ENCODE assay signal across 7 mouse cellular contexts in the genomic region with DNA sequence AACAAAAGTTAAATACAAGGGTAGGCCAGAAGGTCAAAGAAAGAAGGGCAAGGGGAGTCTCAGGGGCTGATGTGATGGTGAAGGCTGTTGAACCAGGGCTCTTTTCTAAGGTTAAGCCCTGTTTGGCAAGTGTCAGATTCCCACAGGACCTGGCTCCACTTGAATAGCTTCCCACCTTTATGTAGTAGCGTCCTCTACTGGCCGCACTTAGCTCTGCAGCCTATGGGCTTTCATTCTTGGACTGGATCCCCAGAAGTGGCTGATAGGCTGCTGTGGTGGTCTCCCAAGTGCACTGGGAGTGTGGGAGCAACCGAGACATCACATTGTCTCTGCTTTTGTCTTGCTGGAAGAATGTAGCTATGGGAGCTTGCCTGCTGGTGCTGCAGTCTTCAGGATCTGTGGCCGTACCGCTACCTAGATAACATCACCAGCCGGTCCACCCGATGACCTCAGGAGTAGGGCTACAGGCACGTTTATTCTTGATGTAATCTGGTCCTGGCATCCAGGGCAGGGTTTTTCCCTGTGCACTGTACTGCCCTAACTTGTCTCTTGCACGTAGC. TPM values are rescaled to one million over a fixed set of nuclear protein-coding genes. Genes with fewer than 3 reads are reported as not detected.
A peak's percentile ranks its signal among the peaks of the same experiment; 100 is the strongest.
DNase-seq lines count a peak whose midpoint lies in the region; ATAC-seq and TF ChIP-seq lines count a peak whose summit lies in the region.

No protein-coding gene starts in this region.

- H3K27me3 ChIP-seq in kidney, postnatal 0 days (ENCODE audit: insufficient read depth, low read length) = no peaks in the 10 kb centered on the region
- no peaks in the 10 kb centered on the region for H3K27me3 ChIP-seq in kidney, embryonic 14.5 days (ENCODE audit: control insufficient read depth, insufficient read depth, low read length)
- no peaks in the 10 kb centered on the region for H3K27me3 ChIP-seq in CH12.LX (replicated peaks)

- no peaks in the 10 kb centered on the region for H3K79me2 ChIP-seq in CH12.LX (replicated peaks; ENCODE audit: control insufficient read depth, extremely low read depth, insufficient read depth, poor library complexity, severe bottlenecking)

- in situ Hi-C loops in CH12.LX (cut with MboI; ENCODE audit: low pct_ligation_motif_present, low pct_unique_long_range_greater_than_20kb, low sequenced_read_pairs) = no loop called here

- no peak for ATAC-seq in kidney, postnatal 0 days (replicated peaks; ENCODE audit: low FRiP score, low read depth)
- no peak for ATAC-seq in kidney, embryonic 14.5 days (ENCODE audit: low FRiP score, low TSS enrichment)

- TF ChIP-seq RAD21 in CH12.LX (IDR thresholded peaks at IDR 0.05; ENCODE audit: low read depth, low read length) = peak; percentile 44

- peaks cover 43% of the 10 kb centered on the region for H3K36me3 ChIP-seq in kidney, postnatal 0 days (ENCODE audit: insufficient read depth, low read length)
- H3K36me3 ChIP-seq in kidney, embryonic 14.5 days (ENCODE audit: control insufficient read depth, insufficient read depth, low read length) = peaks cover 47% of the 10 kb centered on the region
- H3K36me3 ChIP-seq in CH12.LX (replicated peaks in 1 of 2; ENCODE audit: control insufficient read depth in 1 of 2, insufficient read depth in 1 of 2, low read length in 1 of 2) = peaks cover 36 to 61% of the 10 kb centered on the region in 2 experiments

- H3K4me2 ChIP-seq in kidney, postnatal 0 days (ENCODE audit: low read length) = no peak overlapping the region
- no peak overlapping the region for H3K4me2 ChIP-seq in kidney, embryonic 14.5 days (replicated peaks; ENCODE audit: low read depth, low read length)
- H3K4me2 ChIP-seq in CH12.LX (ENCODE audit: insufficient read depth, low read depth, poor library complexity, severe bottlenecking) = no peak overlapping the region

- no peaks in the 10 kb centered on the region for H3K9me3 ChIP-seq in kidney, postnatal 0 days (replicated peaks; ENCODE audit: low read length)
- no peaks in the 10 kb centered on the region for H3K9me3 ChIP-seq in kidney, embryonic 14.5 days (ENCODE audit: control insufficient read depth, low read length)
- H3K9me3 ChIP-seq in CH12.LX (replicated peaks; ENCODE audit: low read length) = no peaks in the 10 kb centered on the region

- peak; percentile 73 for TF ChIP-seq CTCF in kidney, postnatal 0 days (IDR thresholded peaks at IDR 0.05; ENCODE audit: low read depth)
- TF ChIP-seq CTCF in CH12.LX (conservative IDR thresholded peaks at IDR 0.05 in 1 of 2, IDR thresholded peaks at IDR 0.05 in 1 of 2; ENCODE audit: low read depth in 2 of 2, low read length in 2 of 2) = peak; percentile 60 to 81

- H3K4me1 ChIP-seq in kidney, postnatal 0 days (replicated peaks; ENCODE audit: insufficient read depth, low read length) = no peaks in the 10 kb centered on the region
- H3K4me1 ChIP-seq in kidney, embryonic 14.5 days (ENCODE audit: control insufficient read depth, insufficient read depth, low read length) = no peaks in the 10 kb centered on the region
- no peaks in the 10 kb centered on the region for H3K4me1 ChIP-seq in CH12.LX (ENCODE audit: control insufficient read depth in 1 of 2, insufficient read depth in 2 of 2)

- H3K4me3 ChIP-seq in kidney, postnatal 0 days (replicated peaks; ENCODE audit: low read depth, low read length) = no peak overlapping the region
- no peak overlapping the region for H3K4me3 ChIP-seq in kidney, embryonic 14.5 days (ENCODE audit: low read length)
- H3K4me3 ChIP-seq in CH12.LX (replicated peaks in 1 of 3; ENCODE audit: low read depth in 2 of 3, low read length in 2 of 3, poor library complexity in 1 of 3) = no peak overlapping the region

- no peak for TF ChIP-seq EP300 in CH12.LX (IDR thresholded peaks at IDR 0.05; ENCODE audit: low read length)

- no peak for TF ChIP-seq POLR2A in CH12.LX (IDR thresholded peaks at IDR 0.05; ENCODE audit: low read depth, low read length)

- H3K9ac ChIP-seq in kidney, postnatal 0 days (ENCODE audit: low read depth, low read length) = no peak overlapping the region
- H3K9ac ChIP-seq in kidney, embryonic 14.5 days (ENCODE audit: low read depth, low read length) = no peak overlapping the region
- no peak overlapping the region for H3K9ac ChIP-seq in CH12.LX (ENCODE audit: insufficient read depth, low read depth)

- peak; percentile 42 for DNase-seq in kidney, postnatal 0 days (ENCODE audit: low spot score)
- DNase-seq in CH12.LX (ENCODE audit: extremely low read depth) (peak; percentile 29), MN1 (ENCODE audit: low spot score) (peak; percentile 38)
- peak; percentile 50 for DNase-seq in embryo, embryonic 10.5 days (ENCODE audit: low spot score)
- DNase-seq in lung, postnatal 14 days = peak; percentile 34
- peak; percentile 18 to 24 for DNase-seq in urinary bladder, postnatal 36 days (ENCODE audit: low spot score in 2 of 2)

- WGBS in kidney, postnatal 0 days = 80% methylated on average over 9 of the region's 9 CpGs
- WGBS in kidney, embryonic 14.5 days = 84% methylated on average over 9 of the region's 9 CpGs

- H3K27ac ChIP-seq in kidney, postnatal 0 days = no peak overlapping the region
- no peak overlapping the region for H3K27ac ChIP-seq in kidney, embryonic 14.5 days (ENCODE audit: low read depth, low read length)
- H3K27ac ChIP-seq in CH12.LX (ENCODE audit: insufficient read depth, low read depth) = no peak overlapping the region

- dilution Hi-C loops in CH12.LX (cut with MboI; ENCODE audit: extremely low pct_ligation_motif_present, extremely low pct_unique_long_range_greater_than_20kb, low sequenced_read_pairs) = no loop called here

TF ChIP-seq in CH12.LX, 34 proteins besides CTCF, POLR2A, EP300 and RAD21:
- TF ChIP-seq SMC3 (IDR thresholded peaks at IDR 0.05; ENCODE audit: low read depth, low read length) = peak; percentile 18; the same call in 1 of the 2 replicates
- TF ChIP-seq HCFC1 (IDR thresholded peaks at IDR 0.05; ENCODE audit: low read depth, low read length) = no peak

RNA-seq across cellular contexts. Expression of a gene that starts 11.8 kb away (rescaled TPM):
- 135 and 140 TPM in 2 replicates for polyA plus RNA-seq in kidney, postnatal 0 days (2015; fragmentation: Nextera tagmentation; extraction: Ambion mirVana)
- polyA plus RNA-seq in kidney, embryonic 14.5 days (2014; fragmentation: Nextera tagmentation; extraction: Ambion mirVana) = 132 and 156 TPM in 2 replicates
- 44.1 and 56.7 TPM in 2 replicates for total RNA-seq in CH12.LX (2012; rRNA removed)
- 82.1 and 90.8 TPM in 2 replicates for total RNA-seq in CH12.LX (2014; rRNA removed)
- polyA plus RNA-seq in CH12.LX (2012; ENCODE audit: insufficient read length, low read depth) = 99.5 and 108 TPM in 2 replicates

RNA-seq across cellular contexts. Expression of a gene that starts 12.0 kb away (rescaled TPM):
- polyA plus RNA-seq in kidney, postnatal 0 days (2015; fragmentation: Nextera tagmentation; extraction: Ambion mirVana) = 21.8 and 22.3 TPM in 2 replicates
- polyA plus RNA-seq in kidney, embryonic 14.5 days (2014; fragmentation: Nextera tagmentation; extraction: Ambion mirVana) = 29.9 and 38.4 TPM in 2 replicates
- total RNA-seq in CH12.LX (2012; rRNA removed) = 20.1 and 22.2 TPM in 2 replicates
- total RNA-seq in CH12.LX (2014; rRNA removed) = 23.5 and 29.8 TPM in 2 replicates
- 99.5 and 101 TPM in 2 replicates for polyA plus RNA-seq in CH12.LX (2012; ENCODE audit: insufficient read length, low read depth)

RNA-seq across cellular contexts. Expression of a gene that starts 28.3 kb away (rescaled TPM):
- not detected in 2 replicates for polyA plus RNA-seq in kidney, postnatal 0 days (2015; fragmentation: Nextera tagmentation; extraction: Ambion mirVana)
- polyA plus RNA-seq in kidney, embryonic 14.5 days (2014; fragmentation: Nextera tagmentation; extraction: Ambion mirVana) = not detected in 2 replicates
- not detected in 2 replicates for total RNA-seq in CH12.LX (2012; rRNA removed)
- not detected in 2 replicates for total RNA-seq in CH12.LX (2014; rRNA removed)
- not detected in 2 replicates for polyA plus RNA-seq in CH12.LX (2012; ENCODE audit: insufficient read length, low read depth)
